Mouse (Mus musculus): ENCODE results near the gene 1110002E22Rik. TPM values are rescaled to one million over a fixed set of nuclear protein-coding genes. Genes with fewer than 3 reads are reported as not detected.
A peak's percentile ranks its signal among the peaks of the same experiment; 100 is the strongest.

1110002E22Rik gene
- polyA plus RNA-seq, 1 experiment from 2014 or later: 6.3 TPM

- no peaks in the 10 kb centered on the region for H3K27me3 ChIP-seq (ENCODE audit: control insufficient read depth, insufficient read depth, low read length)
- 79% methylated on average over 1 of the region's 1 CpGs for WGBS (ENCODE audit: insufficient replicate concordance)
- H3K27ac ChIP-seq (ENCODE audit: low read depth, low read length): peak overlapping the region; percentile 23; the same call in 1 of the 2 replicates
- no peak overlapping the region for H3K4me3 ChIP-seq (ENCODE audit: low read depth, low read length)
- no peak for ATAC-seq (replicated peaks; ENCODE audit: insufficient number of reproducible peaks, low FRiP score, low TSS enrichment)
- H3K4me1 ChIP-seq (ENCODE audit: control insufficient read depth, insufficient read depth, low read length): peaks cover 12% of the 10 kb centered on the region
- H3K9ac ChIP-seq (ENCODE audit: low read depth, low read length): no peak overlapping the region
- H3K4me2 ChIP-seq: no peak overlapping the region
- H3K9me3 ChIP-seq (replicated peaks; ENCODE audit: control insufficient read depth, low read length): no peaks in the 10 kb centered on the region
- no peaks in the 10 kb centered on the region for H3K36me3 ChIP-seq (ENCODE audit: control insufficient read depth, insufficient read depth, low read length)
These were observed 18.3 kb downstream of the 1110002E22Rik start for GRCm38 (mm10) chr3:138083073-138083637.

- no peak for ATAC-seq (replicated peaks; ENCODE audit: insufficient number of reproducible peaks, low FRiP score, low TSS enrichment)
- H3K36me3 ChIP-seq (ENCODE audit: control insufficient read depth, insufficient read depth, low read length): no peaks in the 10 kb centered on the region
- H3K27me3 ChIP-seq (ENCODE audit: control insufficient read depth, insufficient read depth, low read length): no peaks in the 10 kb centered on the region
- H3K9ac ChIP-seq (ENCODE audit: low read depth, low read length): no peak overlapping the region
- no peaks in the 10 kb centered on the region for H3K9me3 ChIP-seq (replicated peaks; ENCODE audit: control insufficient read depth, low read length)
- H3K4me2 ChIP-seq: no peak overlapping the region
- H3K4me3 ChIP-seq (ENCODE audit: low read depth, low read length): no peak overlapping the region
- peaks cover 12% of the 10 kb centered on the region for H3K4me1 ChIP-seq (ENCODE audit: control insufficient read depth, insufficient read depth, low read length)
- 62% methylated on average over 4 of the region's 4 CpGs for WGBS (ENCODE audit: insufficient replicate concordance)
- H3K27ac ChIP-seq (ENCODE audit: low read depth, low read length): peak overlapping the region; percentile 23
These were observed 19.0 kb downstream of the 1110002E22Rik start for GRCm38 (mm10) chr3:138083896-138084295.

GRCm38 (mm10) chr3:138095301-138095700 lies 30.4 kb downstream of the 1110002E22Rik start:
- no peak for ATAC-seq (replicated peaks; ENCODE audit: insufficient number of reproducible peaks, low FRiP score, low TSS enrichment)
- H3K27ac ChIP-seq (ENCODE audit: low read depth, low read length): no peak overlapping the region
- H3K9me3 ChIP-seq (replicated peaks; ENCODE audit: control insufficient read depth, low read length): no peaks in the 10 kb centered on the region
- WGBS (ENCODE audit: insufficient replicate concordance): 73% methylated on average over 3 of the region's 3 CpGs
- H3K36me3 ChIP-seq (ENCODE audit: control insufficient read depth, insufficient read depth, low read length): no peaks in the 10 kb centered on the region
- H3K9ac ChIP-seq (ENCODE audit: low read depth, low read length): no peak overlapping the region
- H3K27me3 ChIP-seq (ENCODE audit: control insufficient read depth, insufficient read depth, low read length): no peaks in the 10 kb centered on the region
- H3K4me3 ChIP-seq (ENCODE audit: low read depth, low read length): no peak overlapping the region
- H3K4me1 ChIP-seq (ENCODE audit: control insufficient read depth, insufficient read depth, low read length): peaks cover 10% of the 10 kb centered on the region
- no peak overlapping the region for H3K4me2 ChIP-seq

GRCm38 (mm10) chr3:138095718-138096117 lies 30.9 kb downstream of the 1110002E22Rik start:
- no peak overlapping the region for H3K4me2 ChIP-seq
- H3K27ac ChIP-seq (ENCODE audit: low read depth, low read length): no peak overlapping the region
- H3K9me3 ChIP-seq (replicated peaks; ENCODE audit: control insufficient read depth, low read length): no peaks in the 10 kb centered on the region
- H3K27me3 ChIP-seq (ENCODE audit: control insufficient read depth, insufficient read depth, low read length): no peaks in the 10 kb centered on the region
- H3K9ac ChIP-seq (ENCODE audit: low read depth, low read length): no peak overlapping the region
- H3K4me3 ChIP-seq (ENCODE audit: low read depth, low read length): no peak overlapping the region
- WGBS (ENCODE audit: insufficient replicate concordance): 66% methylated on average over 10 of the region's 10 CpGs
- H3K4me1 ChIP-seq (ENCODE audit: control insufficient read depth, insufficient read depth, low read length): peaks cover 10% of the 10 kb centered on the region
- H3K36me3 ChIP-seq (ENCODE audit: control insufficient read depth, insufficient read depth, low read length): no peaks in the 10 kb centered on the region
- no peak for ATAC-seq (replicated peaks; ENCODE audit: insufficient number of reproducible peaks, low FRiP score, low TSS enrichment)

- H3K4me2 ChIP-seq: no peak overlapping the region
- peaks cover 10% of the 10 kb centered on the region for H3K4me1 ChIP-seq (ENCODE audit: control insufficient read depth, insufficient read depth, low read length)
- no peaks in the 10 kb centered on the region for H3K27me3 ChIP-seq (ENCODE audit: control insufficient read depth, insufficient read depth, low read length)
- no peak overlapping the region for H3K9ac ChIP-seq (ENCODE audit: low read depth, low read length)
- no peak overlapping the region for H3K27ac ChIP-seq (ENCODE audit: low read depth, low read length)
- no peaks in the 10 kb centered on the region for H3K36me3 ChIP-seq (ENCODE audit: control insufficient read depth, insufficient read depth, low read length)
- 74% methylated on average over 19 of the region's 19 CpGs for WGBS (ENCODE audit: insufficient replicate concordance)
- H3K4me3 ChIP-seq (ENCODE audit: low read depth, low read length): no peak overlapping the region
- ATAC-seq (replicated peaks; ENCODE audit: insufficient number of reproducible peaks, low FRiP score, low TSS enrichment): no peak
- no peaks in the 10 kb centered on the region for H3K9me3 ChIP-seq (replicated peaks; ENCODE audit: control insufficient read depth, low read length)
These were observed 31.6 kb downstream of the 1110002E22Rik start for GRCm38 (mm10) chr3:138096263-138097028.

GRCm38 (mm10) chr3:138097718-138098117 lies 32.9 kb downstream of the 1110002E22Rik start:
- Histone ChIP-seq H3K9ac (ENCODE audit: low read depth, low read length) (no peak overlapping the region), H3K27me3 (ENCODE audit: control insufficient read depth, insufficient read depth, low read length) (no peaks in the 10 kb centered on the region), H3K4me3 (ENCODE audit: low read depth, low read length) (no peak overlapping the region), H3K4me2 (no peak overlapping the region), H3K4me1 (ENCODE audit: control insufficient read depth, insufficient read depth, low read length) (peaks cover 10% of the 10 kb centered on the region), H3K36me3 (ENCODE audit: control insufficient read depth, insufficient read depth, low read length) (no peaks in the 10 kb centered on the region), H3K27ac (ENCODE audit: low read depth, low read length) (no peak overlapping the region), H3K9me3 (replicated peaks; ENCODE audit: control insufficient read depth, low read length) (no peaks in the 10 kb centered on the region)
- 75% methylated on average over 1 of the region's 1 CpGs for WGBS (ENCODE audit: insufficient replicate concordance)
- no peak for ATAC-seq (replicated peaks; ENCODE audit: insufficient number of reproducible peaks, low FRiP score, low TSS enrichment)

- H3K36me3 ChIP-seq (ENCODE audit: control insufficient read depth, insufficient read depth, low read length): no peaks in the 10 kb centered on the region
- 79% methylated on average over 4 of the region's 4 CpGs for WGBS (ENCODE audit: insufficient replicate concordance)
- H3K27me3 ChIP-seq (ENCODE audit: control insufficient read depth, insufficient read depth, low read length): no peaks in the 10 kb centered on the region
- no peak overlapping the region for H3K27ac ChIP-seq (ENCODE audit: low read depth, low read length)
- no peak for ATAC-seq (replicated peaks; ENCODE audit: insufficient number of reproducible peaks, low FRiP score, low TSS enrichment)
- H3K4me1 ChIP-seq (ENCODE audit: control insufficient read depth, insufficient read depth, low read length): peaks cover 8% of the 10 kb centered on the region
- no peaks in the 10 kb centered on the region for H3K9me3 ChIP-seq (replicated peaks; ENCODE audit: control insufficient read depth, low read length)
- H3K4me2 ChIP-seq: no peak overlapping the region
- H3K4me3 ChIP-seq (ENCODE audit: low read depth, low read length): no peak overlapping the region
- no peak overlapping the region for H3K9ac ChIP-seq (ENCODE audit: low read depth, low read length)
These were observed 37.1 kb downstream of the 1110002E22Rik start for GRCm38 (mm10) chr3:138101936-138102335.

GRCm38 (mm10) chr3:138103690-138104089 lies 38.8 kb downstream of the 1110002E22Rik start:
- Histone ChIP-seq H3K27ac (ENCODE audit: low read depth, low read length) (no peak overlapping the region), H3K9ac (ENCODE audit: low read depth, low read length) (no peak overlapping the region), H3K4me1 (ENCODE audit: control insufficient read depth, insufficient read depth, low read length) (no peaks in the 10 kb centered on the region), H3K4me3 (ENCODE audit: low read depth, low read length) (no peak overlapping the region), H3K9me3 (replicated peaks; ENCODE audit: control insufficient read depth, low read length) (no peaks in the 10 kb centered on the region), H3K4me2 (no peak overlapping the region), H3K27me3 (ENCODE audit: control insufficient read depth, insufficient read depth, low read length) (no peaks in the 10 kb centered on the region), H3K36me3 (ENCODE audit: control insufficient read depth, insufficient read depth, low read length) (no peaks in the 10 kb centered on the region)
- 88% methylated on average over 4 of the region's 4 CpGs for WGBS (ENCODE audit: insufficient replicate concordance)
- ATAC-seq (replicated peaks; ENCODE audit: insufficient number of reproducible peaks, low FRiP score, low TSS enrichment): no peak

- H3K9me3 ChIP-seq (replicated peaks; ENCODE audit: control insufficient read depth, low read length): no peaks in the 10 kb centered on the region
- ATAC-seq (replicated peaks; ENCODE audit: insufficient number of reproducible peaks, low FRiP score, low TSS enrichment): no peak
- no peak overlapping the region for H3K4me3 ChIP-seq (ENCODE audit: low read depth, low read length)
- no peaks in the 10 kb centered on the region for H3K4me1 ChIP-seq (ENCODE audit: control insufficient read depth, insufficient read depth, low read length)
- H3K36me3 ChIP-seq (ENCODE audit: control insufficient read depth, insufficient read depth, low read length): no peaks in the 10 kb centered on the region
- H3K9ac ChIP-seq (ENCODE audit: low read depth, low read length): no peak overlapping the region
- no peak overlapping the region for H3K27ac ChIP-seq (ENCODE audit: low read depth, low read length)
- H3K27me3 ChIP-seq (ENCODE audit: control insufficient read depth, insufficient read depth, low read length): no peaks in the 10 kb centered on the region
- 70% methylated on average over 5 of the region's 5 CpGs for WGBS (ENCODE audit: insufficient replicate concordance)
- no peak overlapping the region for H3K4me2 ChIP-seq
These were observed 40.2 kb downstream of the 1110002E22Rik start for GRCm38 (mm10) chr3:138105056-138105455.
